Mouse (Mus musculus) neural tube, embryonic 12.5 days (tissue): Measurements from ENCODE around the gene Dmxl2. TPM values are rescaled to one million over a fixed set of nuclear protein-coding genes. Genes with fewer than 3 reads are reported as not detected.
A peak's percentile ranks its signal among the peaks of the same experiment; 100 is the strongest.

Source experiments
- ATAC-seq: fragments of 200-750 bp; cut with Nextera tagmentation; 2 replicates; pipeline ENCODE4 v1.8.0; 2017; ENCODE audit warnings: low read depth, mild to moderate bottlenecking, moderate TSS enrichment, moderate library complexity; ENCODE audit not compliant: low FRiP score
- H3K27ac ChIP-seq: fragments of 300-500 bp; sonication (generic); 2 replicates; pipeline ENCODE4 v1.5.1; 2016
- H3K27me3 ChIP-seq: fragments of 300-500 bp; sonication (generic); replicated peaks from 2 replicates; pipeline ENCODE4 v1.6.1; 2016; ENCODE audit warnings: mild to moderate bottlenecking
- H3K36me3 ChIP-seq: fragments of 300-500 bp; sonication (generic); 2 replicates; pipeline ENCODE4 v1.6.1; 2016; ENCODE audit warnings: mild to moderate bottlenecking
- H3K4me1 ChIP-seq: fragments of 300-500 bp; sonication (generic); 2 replicates; pipeline ENCODE4 v1.6.1; 2016
- H3K4me2 ChIP-seq: fragments of 300-500 bp; sonication (generic); replicated peaks from 2 replicates; pipeline ENCODE4 v1.6.1; 2016; ENCODE audit warnings: mild to moderate bottlenecking
- H3K4me3 ChIP-seq: fragments of 300-500 bp; sonication (generic); 2 replicates; pipeline ENCODE4 v1.5.1; 2016
- H3K9ac ChIP-seq: fragments of 300-500 bp; sonication (generic); 2 replicates; pipeline ENCODE4 v1.6.1; 2016; ENCODE audit warnings: mild to moderate bottlenecking
- H3K9me3 ChIP-seq: fragments of 300-500 bp; sonication (generic); 2 replicates; pipeline ENCODE4 v1.6.1; 2016; ENCODE audit warnings: mild to moderate bottlenecking
- WGBS: fragments of 180-500 bp; shearing (Covaris S2); methylation state at CpG from one replicate; pipeline ENCODE4 v1.1.7; 2016; 5-methylcytosine and 5-hydroxymethylcytosine counted together
- polyA plus RNA-seq: library from polyadenylated mRNA; unstranded; fragments of >200 nt; fragmentation: Nextera tagmentation; extraction: Ambion mirVana; gene quantifications from 2 replicates; pipeline ENCODE4 v1.2.1, GENCODE M21; 2016

Dmxl2 gene
- polyA plus RNA-seq, 1 experiment from 2014 or later: 29.7 TPM

DNA sequence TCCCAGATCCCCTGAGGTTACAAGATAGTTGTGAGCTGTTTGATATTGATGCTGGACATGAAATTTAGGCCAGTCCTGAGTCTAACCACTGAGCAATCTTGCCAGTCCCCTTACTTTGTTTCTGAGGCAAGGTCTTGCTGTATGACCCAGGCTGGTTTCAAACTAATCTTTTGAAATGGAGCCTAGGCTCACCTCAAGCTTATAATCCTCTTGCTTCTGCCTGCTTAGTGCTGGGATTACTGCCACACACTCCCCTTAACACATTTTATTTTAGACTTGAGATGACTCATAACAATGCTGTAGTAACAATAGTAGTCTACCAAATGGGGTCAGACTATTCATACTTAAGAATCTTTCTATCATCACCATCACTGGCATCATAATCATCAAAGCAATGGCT is 30.0 kb upstream of the Dmxl2 start:
- no peak for ATAC-seq
- no peak overlapping the region for H3K27ac ChIP-seq

GRCm38 (mm10) chr9:54530836-54531235 is 29.4 kb upstream of the Dmxl2 start:
- 86% methylated on average over 6 of the region's 6 CpGs for WGBS
- Histone ChIP-seq H3K4me1 (peaks cover 9% of the 10 kb centered on the region), H3K9me3 (no peaks in the 10 kb centered on the region), H3K4me3 (no peak overlapping the region), H3K27me3 (no peaks in the 10 kb centered on the region), H3K4me2 (no peak overlapping the region), H3K27ac (no peak overlapping the region), H3K9ac (no peak overlapping the region), H3K36me3 (no peaks in the 10 kb centered on the region)
- ATAC-seq: no peak

More for the DNA sequence above, 30.0 kb upstream of the Dmxl2 start:
- Histone ChIP-seq H3K36me3 (no peaks in the 10 kb centered on the region), H3K9ac (no peak overlapping the region), H3K4me3 (no peak overlapping the region), H3K9me3 (no peaks in the 10 kb centered on the region), H3K4me2 (no peak overlapping the region), H3K4me1 (peaks cover 9% of the 10 kb centered on the region), H3K27me3 (no peaks in the 10 kb centered on the region)

DNA sequence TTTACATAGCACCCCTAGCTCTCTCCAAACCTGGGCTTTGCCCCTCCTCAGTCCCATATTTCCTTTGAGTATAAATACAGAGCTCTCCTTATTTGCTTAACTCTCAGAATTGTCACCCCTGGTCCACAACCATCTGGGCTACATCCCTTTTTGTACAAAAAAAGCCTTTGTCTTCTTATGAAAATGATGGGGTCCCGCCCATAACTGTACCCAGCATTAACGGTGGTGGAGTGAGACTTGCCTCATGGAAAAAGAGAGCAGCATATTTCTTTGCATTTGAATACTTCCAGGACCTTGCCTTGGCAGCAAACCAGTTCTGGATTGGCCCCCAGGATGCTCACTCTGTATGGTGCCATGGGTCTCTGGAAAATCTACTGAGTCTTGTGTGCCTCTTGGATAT is 28.5 kb upstream of the Dmxl2 start:
- no peak overlapping the region for H3K4me3 ChIP-seq
- WGBS: 85% methylated on average over 2 of the region's 2 CpGs
- H3K4me1 ChIP-seq: peaks cover 9% of the 10 kb centered on the region
- no peaks in the 10 kb centered on the region for H3K36me3 ChIP-seq
- ATAC-seq: no peak
- no peaks in the 10 kb centered on the region for H3K27me3 ChIP-seq
- H3K9me3 ChIP-seq: no peaks in the 10 kb centered on the region
- no peak overlapping the region for H3K4me2 ChIP-seq
- H3K9ac ChIP-seq: no peak overlapping the region
- H3K27ac ChIP-seq: no peak overlapping the region

- no peaks in the 10 kb centered on the region for H3K36me3 ChIP-seq
- H3K27ac ChIP-seq: no peak overlapping the region
- 81% methylated on average over 7 of the region's 7 CpGs for WGBS
- H3K4me3 ChIP-seq: no peak overlapping the region
- H3K9ac ChIP-seq: no peak overlapping the region
- no peaks in the 10 kb centered on the region for H3K4me1 ChIP-seq
- H3K27me3 ChIP-seq: no peaks in the 10 kb centered on the region
- ATAC-seq: no peak
- no peak overlapping the region for H3K4me2 ChIP-seq
- no peaks in the 10 kb centered on the region for H3K9me3 ChIP-seq
Observed at GRCm38 (mm10) chr9:54527694-54528093, 26.3 kb upstream of the Dmxl2 start.

GRCm38 (mm10) chr9:54520286-54520685 is 18.9 kb upstream of the Dmxl2 start:
- no peak for ATAC-seq
- no peaks in the 10 kb centered on the region for H3K9me3 ChIP-seq
- no peak overlapping the region for H3K9ac ChIP-seq
- WGBS: 86% methylated on average over 4 of the region's 4 CpGs
- no peak overlapping the region for H3K4me2 ChIP-seq
- H3K27ac ChIP-seq: no peak overlapping the region
- H3K36me3 ChIP-seq: no peaks in the 10 kb centered on the region
- no peaks in the 10 kb centered on the region for H3K4me1 ChIP-seq
- H3K27me3 ChIP-seq: no peaks in the 10 kb centered on the region
- H3K4me3 ChIP-seq: no peak overlapping the region

GRCm38 (mm10) chr9:54518921-54519320 is 17.5 kb upstream of the Dmxl2 start:
- Histone ChIP-seq H3K9ac (no peak overlapping the region), H3K9me3 (no peaks in the 10 kb centered on the region), H3K4me3 (no peak overlapping the region), H3K4me2 (no peak overlapping the region), H3K27ac (no peak overlapping the region), H3K36me3 (no peaks in the 10 kb centered on the region), H3K4me1 (no peaks in the 10 kb centered on the region), H3K27me3 (no peaks in the 10 kb centered on the region)
- no peak for ATAC-seq
- WGBS: 66% methylated on average over 7 of the region's 7 CpGs

DNA sequence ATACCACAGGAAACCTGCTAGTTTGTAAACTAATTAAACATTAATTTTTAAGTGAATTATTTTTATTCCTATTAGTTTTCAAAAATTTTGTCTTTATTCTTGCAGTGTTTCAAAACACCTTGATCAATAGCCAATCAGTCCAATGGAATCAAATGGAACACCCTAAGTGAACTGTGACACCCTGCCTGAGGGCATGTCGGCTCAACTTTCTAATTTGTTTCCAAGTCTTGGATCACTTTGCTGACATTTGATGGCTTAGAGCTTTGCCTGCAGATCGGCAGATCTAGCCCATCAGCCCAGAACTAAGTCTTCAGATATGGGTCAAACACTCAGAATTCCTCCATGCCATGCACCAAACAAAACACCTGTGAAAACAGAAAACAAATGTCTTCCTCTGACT is 14.6 kb upstream of the Dmxl2 start:
- no peak overlapping the region for H3K27ac ChIP-seq
- 81% methylated on average over 2 of the region's 2 CpGs for WGBS
- ATAC-seq: no peak

GRCm38 (mm10) chr9:54502873-54503272 is 1.4 kb upstream of the Dmxl2 start:
- ATAC-seq: no peak
- no peaks in the 10 kb centered on the region for H3K9me3 ChIP-seq
- no peak overlapping the region for H3K9ac ChIP-seq
- H3K4me1 ChIP-seq: peaks cover 14% of the 10 kb centered on the region; the same call in 1 of the 2 replicates
- H3K4me2 ChIP-seq: peak overlapping the region; percentile 86
- H3K4me3 ChIP-seq: no peak overlapping the region
- H3K27ac ChIP-seq: no peak overlapping the region
- H3K36me3 ChIP-seq: no peaks in the 10 kb centered on the region
- WGBS: 11% methylated on average over 12 of the region's 12 CpGs
- H3K27me3 ChIP-seq: no peaks in the 10 kb centered on the region

More for the DNA sequence above, 14.6 kb upstream of the Dmxl2 start:
- Histone ChIP-seq H3K9ac (no peak overlapping the region), H3K4me1 (no peaks in the 10 kb centered on the region), H3K27me3 (no peaks in the 10 kb centered on the region), H3K4me2 (no peak overlapping the region), H3K9me3 (no peaks in the 10 kb centered on the region), H3K36me3 (no peaks in the 10 kb centered on the region), H3K4me3 (no peak overlapping the region)

DNA sequence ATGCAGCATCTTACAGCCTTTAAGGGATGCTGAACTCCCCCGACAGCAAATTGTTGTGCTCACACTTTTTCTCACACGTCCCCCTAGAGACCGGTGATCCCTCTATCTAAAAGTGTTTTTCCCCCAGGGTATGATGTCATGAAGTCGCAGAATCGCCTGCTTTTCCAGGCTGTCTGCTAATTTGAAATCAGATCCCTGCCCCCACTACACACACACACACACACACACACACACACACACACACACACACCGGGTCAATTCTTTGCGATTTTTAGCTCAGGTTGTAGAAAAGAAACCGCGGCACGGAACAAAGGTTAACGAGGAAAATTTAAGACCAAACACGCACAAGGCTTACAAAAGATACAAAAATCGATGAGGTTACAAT is 677 bp upstream of the Dmxl2 start:
- 3% methylated on average over 13 of the region's 13 CpGs for WGBS
- ATAC-seq: no peak; the same call in 1 of the 2 replicates
- Histone ChIP-seq H3K4me2 (peak overlapping the region; percentile 86), H3K27me3 (no peaks in the 10 kb centered on the region), H3K4me1 (peaks cover 14% of the 10 kb centered on the region; the same call in 1 of the 2 replicates), H3K9me3 (no peaks in the 10 kb centered on the region), H3K36me3 (no peaks in the 10 kb centered on the region), H3K27ac (no peak overlapping the region), H3K4me3 (peak overlapping the region; percentile 80), H3K9ac (peak overlapping the region; percentile 88; the same call in 1 of the 2 replicates)

- under 1% methylated on average over 43 of the region's 43 CpGs for WGBS
Observed at GRCm38 (mm10) chr9:54500832-54501452, 484 bp downstream of the Dmxl2 start.

GRCm38 (mm10) chr9:54499791-54500190 is 1.6 kb downstream of the Dmxl2 start:
- Histone ChIP-seq H3K9me3 (no peaks in the 10 kb centered on the region), H3K4me3 (no peak overlapping the region), H3K9ac (no peak overlapping the region), H3K27me3 (no peaks in the 10 kb centered on the region), H3K4me2 (peak overlapping the region; percentile 86), H3K27ac (no peak overlapping the region), H3K4me1 (peaks cover 14% of the 10 kb centered on the region; the same call in 1 of the 2 replicates), H3K36me3 (no peaks in the 10 kb centered on the region)
- WGBS: 81% methylated on average over 3 of the region's 3 CpGs
- ATAC-seq: no peak

More at GRCm38 (mm10) chr9:54500832-54501452, 484 bp downstream of the Dmxl2 start:
- peak; percentile 69 for ATAC-seq
- Histone ChIP-seq H3K4me3 (peak overlapping the region; percentile 80), H3K36me3 (no peaks in the 10 kb centered on the region), H3K9me3 (no peaks in the 10 kb centered on the region), H3K4me2 (peak overlapping the region; percentile 86), H3K4me1 (peaks cover 14% of the 10 kb centered on the region; the same call in 1 of the 2 replicates), H3K27me3 (no peaks in the 10 kb centered on the region), H3K27ac (peak overlapping the region; percentile 80), H3K9ac (peak overlapping the region; percentile 88)

DNA sequence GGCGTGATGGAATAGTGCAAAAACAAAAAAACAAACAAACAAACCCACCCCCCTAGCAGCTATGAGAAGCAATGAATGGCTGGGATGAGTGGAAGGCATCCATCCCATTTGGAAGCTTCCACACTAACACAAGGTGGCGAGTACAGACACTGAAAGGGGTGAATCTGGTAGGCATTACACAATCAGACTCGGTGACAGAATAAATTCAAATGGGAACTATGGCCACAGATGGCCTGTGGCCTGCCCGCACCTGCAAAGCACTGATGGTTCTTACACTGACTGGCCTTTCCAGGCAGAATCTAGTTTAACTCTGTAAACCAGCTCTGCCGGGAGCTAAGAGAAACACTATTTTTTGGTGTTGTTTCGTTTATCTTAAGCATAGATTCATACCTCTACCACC is 2.1 kb downstream of the Dmxl2 start:
- H3K4me2 ChIP-seq: peak overlapping the region; percentile 86; the same call in 1 of the 2 replicates
- H3K9me3 ChIP-seq: no peaks in the 10 kb centered on the region
- H3K9ac ChIP-seq: no peak overlapping the region
- no peaks in the 10 kb centered on the region for H3K27me3 ChIP-seq
- peaks cover 14% of the 10 kb centered on the region; the same call in 1 of the 2 replicates for H3K4me1 ChIP-seq
- no peak overlapping the region for H3K4me3 ChIP-seq
- H3K36me3 ChIP-seq: no peaks in the 10 kb centered on the region
- no peak for ATAC-seq
- WGBS: 90% methylated on average over 6 of the region's 6 CpGs
- H3K27ac ChIP-seq: no peak overlapping the region

DNA sequence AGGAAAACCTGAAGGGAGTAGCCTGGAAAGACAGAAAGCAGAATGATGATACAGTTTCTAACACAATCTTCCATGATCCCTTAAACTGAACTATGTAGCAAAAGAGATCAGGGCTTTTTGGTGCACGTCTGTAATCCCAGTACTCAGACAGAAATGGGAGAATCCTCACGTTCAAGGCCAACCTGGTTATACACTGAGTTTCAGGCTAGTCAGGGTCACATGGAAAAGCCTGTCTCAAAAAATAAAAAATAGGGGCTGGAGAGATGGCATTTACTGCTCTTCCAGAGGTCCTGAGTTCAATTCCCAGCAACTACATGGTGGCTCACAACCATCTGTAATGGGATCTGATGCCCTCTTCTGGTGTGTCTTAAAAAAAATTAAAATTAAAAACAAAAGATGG is 11.0 kb downstream of the Dmxl2 start:
- Histone ChIP-seq H3K4me2 (no peak overlapping the region), H3K4me1 (no peaks in the 10 kb centered on the region), H3K9ac (no peak overlapping the region), H3K27ac (no peak overlapping the region), H3K9me3 (no peaks in the 10 kb centered on the region), H3K36me3 (no peaks in the 10 kb centered on the region), H3K4me3 (no peak overlapping the region), H3K27me3 (no peaks in the 10 kb centered on the region)
- ATAC-seq: no peak
- 90% methylated on average over 2 of the region's 2 CpGs for WGBS
